Mouse (Mus musculus): Measurements from ENCODE around the gene Phtf2. TPM values are rescaled to one million over a fixed set of nuclear protein-coding genes. Genes with fewer than 3 reads are reported as not detected.
"Not testable (repeated sequence)": the region's sequence is repeated elsewhere in the genome, so short reads cannot be mapped to it uniquely, and the experiment has no call there.

Phtf2 gene
- polyA plus RNA-seq, 1 experiment from 2014 or later = 22.2 TPM

DNA sequence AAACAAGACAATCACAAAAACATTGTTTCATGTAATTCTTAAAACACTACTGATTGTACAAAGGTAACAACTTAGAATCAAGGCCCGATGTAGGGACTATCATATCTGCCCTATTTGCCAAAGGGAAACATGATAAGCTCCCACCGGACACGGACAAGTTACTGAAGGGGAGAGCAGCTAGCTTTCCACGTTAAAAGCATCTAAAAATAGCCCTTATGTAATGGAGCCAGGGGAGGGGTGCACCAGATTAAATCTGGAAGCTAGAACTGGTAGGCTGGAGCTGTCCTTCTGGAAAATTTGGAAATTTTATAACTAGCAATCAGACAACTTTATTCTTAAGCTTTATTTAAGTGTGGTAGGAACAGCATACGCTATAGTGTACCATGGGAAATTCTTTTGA, 122.2 kb downstream of the Phtf2 start:
- no peak overlapping the region for H3K4me2 ChIP-seq (replicated peaks)
- no peak for ATAC-seq (ENCODE audit: low FRiP score, low read depth)
- 87% methylated on average over 5 of the region's 5 CpGs for WGBS
- H3K4me3 ChIP-seq = no peak overlapping the region
- H3K27ac ChIP-seq (replicated peaks) = no peak overlapping the region
- no peaks in the 10 kb centered on the region for H3K9me3 ChIP-seq
- H3K9ac ChIP-seq (replicated peaks) = no peak overlapping the region
- no peaks in the 10 kb centered on the region for H3K27me3 ChIP-seq
- H3K36me3 ChIP-seq = peaks cover 16% of the 10 kb centered on the region; the same call in 1 of the 2 replicates
- no peaks in the 10 kb centered on the region for H3K4me1 ChIP-seq

DNA sequence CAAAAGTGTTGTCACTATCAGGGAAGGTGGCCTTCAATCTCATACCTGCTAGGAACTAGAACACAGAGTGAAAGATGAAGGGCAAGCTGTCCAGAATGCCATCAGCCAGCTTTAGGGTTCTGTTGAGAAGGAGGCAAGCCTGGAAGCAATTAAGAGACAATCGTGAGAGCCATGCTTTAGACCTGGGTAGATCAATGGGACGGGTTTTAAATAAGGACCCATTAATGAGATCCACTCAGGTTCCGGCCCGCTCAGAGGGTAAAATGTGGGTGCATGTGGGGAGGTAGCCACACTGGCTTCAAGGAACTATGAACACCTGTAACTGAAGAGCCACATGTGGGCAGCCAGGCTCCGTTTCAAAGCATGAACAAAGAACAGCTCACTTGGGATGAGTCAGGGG, 128.0 kb downstream of the Phtf2 start:
- H3K4me2 ChIP-seq (replicated peaks) = no peak overlapping the region
- peaks cover 30% of the 10 kb centered on the region for H3K4me1 ChIP-seq
- no peaks in the 10 kb centered on the region for H3K9me3 ChIP-seq
- no peak overlapping the region for H3K4me3 ChIP-seq
- no peak overlapping the region for H3K27ac ChIP-seq (replicated peaks)
- H3K27me3 ChIP-seq = no peaks in the 10 kb centered on the region
- 81% methylated on average over 5 of the region's 5 CpGs for WGBS
- H3K9ac ChIP-seq (replicated peaks) = no peak overlapping the region
- no peak for ATAC-seq (ENCODE audit: low FRiP score, low read depth)
- H3K36me3 ChIP-seq = peaks cover 4% of the 10 kb centered on the region; the same call in 1 of the 2 replicates

DNA sequence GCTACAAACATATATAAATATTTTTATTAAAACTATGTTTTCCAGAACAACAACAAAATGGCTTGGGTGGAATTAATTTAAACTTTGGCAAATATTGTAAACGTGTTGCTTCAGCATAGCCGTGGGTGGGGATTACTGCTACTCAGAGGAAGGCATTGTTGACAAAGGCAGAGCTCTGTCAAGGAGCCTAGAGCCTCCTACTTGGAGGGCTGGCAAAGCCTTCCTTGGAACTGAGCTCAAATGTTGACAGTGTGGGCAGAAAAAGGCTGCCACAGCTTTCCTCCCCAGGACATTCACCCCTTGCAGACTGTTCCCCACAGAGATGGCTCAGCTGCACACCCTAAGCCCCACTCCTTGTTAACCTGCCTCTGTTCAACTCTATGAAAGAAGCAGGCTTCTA, 128.8 kb downstream of the Phtf2 start:
- Histone ChIP-seq H3K9ac (replicated peaks) (no peak overlapping the region), H3K4me3 (no peak overlapping the region), H3K27me3 (no peaks in the 10 kb centered on the region), H3K4me2 (replicated peaks) (no peak overlapping the region), H3K4me1 (peaks cover 35% of the 10 kb centered on the region), H3K27ac (replicated peaks) (no peak overlapping the region), H3K36me3 (peaks cover 4% of the 10 kb centered on the region; the same call in 1 of the 2 replicates), H3K9me3 (no peaks in the 10 kb centered on the region)
- no peak for ATAC-seq (ENCODE audit: low FRiP score, low read depth)
- WGBS = 26% methylated on average over 2 of the region's 2 CpGs

DNA sequence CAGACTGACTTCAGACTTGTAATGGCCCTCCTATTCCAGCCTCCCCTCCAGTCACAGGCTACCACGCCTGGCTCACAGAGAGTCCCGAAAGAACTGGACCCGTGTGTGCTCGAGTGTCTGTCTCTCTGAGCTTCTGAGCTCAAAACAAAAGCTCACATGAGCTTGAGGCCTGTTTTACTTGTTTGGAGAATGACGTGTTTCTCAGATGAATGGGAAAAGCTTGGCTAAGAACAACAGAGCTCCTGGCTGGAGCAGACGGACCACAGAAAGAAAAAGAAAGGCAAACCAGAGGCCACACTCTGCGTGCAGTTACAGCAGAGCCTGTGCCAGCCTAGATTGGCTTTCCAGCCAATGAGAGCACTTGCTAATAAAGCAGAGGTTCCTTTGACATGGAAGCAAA, 130.2 kb downstream of the Phtf2 start:
- peaks cover 42% of the 10 kb centered on the region for H3K4me1 ChIP-seq
- peak overlapping the region; percentile 44; the same call in 1 of the 2 replicates for H3K27ac ChIP-seq (replicated peaks)
- H3K27me3 ChIP-seq = no peaks in the 10 kb centered on the region
- no peak overlapping the region for H3K4me2 ChIP-seq (replicated peaks)
- no peak overlapping the region for H3K4me3 ChIP-seq
- no peaks in the 10 kb centered on the region for H3K36me3 ChIP-seq
- peak; percentile 58; the same call in 1 of the 2 replicates for ATAC-seq (ENCODE audit: low FRiP score, low read depth)
- no peak overlapping the region for H3K9ac ChIP-seq (replicated peaks)
- 29% methylated on average over 7 of the region's 7 CpGs for WGBS
- no peaks in the 10 kb centered on the region for H3K9me3 ChIP-seq

DNA sequence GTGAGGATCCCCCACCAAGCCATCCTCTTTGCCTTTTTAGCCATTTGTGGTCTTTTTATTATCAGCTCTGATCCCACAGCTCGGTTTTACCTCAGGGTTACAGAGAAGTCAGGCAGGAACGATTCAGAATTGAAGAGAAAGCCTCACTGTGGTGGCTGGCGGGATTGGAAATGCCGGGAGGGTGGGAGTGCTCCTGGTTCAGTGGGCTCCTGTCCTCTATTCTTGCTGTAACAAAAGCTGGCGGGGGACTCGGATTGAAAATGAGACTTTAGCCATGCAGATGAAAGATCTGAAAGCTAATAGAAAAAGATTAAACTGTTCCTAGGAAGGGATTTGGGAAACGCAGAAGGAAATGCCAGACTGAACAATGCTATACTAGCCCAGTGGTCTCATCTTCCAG, 130.9 kb downstream of the Phtf2 start:
- WGBS = 19% methylated on average over 7 of the region's 7 CpGs
- Histone ChIP-seq H3K9ac (replicated peaks) (no peak overlapping the region), H3K4me1 (peaks cover 42% of the 10 kb centered on the region), H3K9me3 (no peaks in the 10 kb centered on the region), H3K27me3 (no peaks in the 10 kb centered on the region), H3K4me3 (no peak overlapping the region), H3K27ac (replicated peaks) (0 out of 2 replicates have a peak overlapping the region, but pooled peaks have one; percentile 21), H3K4me2 (replicated peaks) (no peak overlapping the region), H3K36me3 (no peaks in the 10 kb centered on the region)
- no peak for ATAC-seq (ENCODE audit: low FRiP score, low read depth)

DNA sequence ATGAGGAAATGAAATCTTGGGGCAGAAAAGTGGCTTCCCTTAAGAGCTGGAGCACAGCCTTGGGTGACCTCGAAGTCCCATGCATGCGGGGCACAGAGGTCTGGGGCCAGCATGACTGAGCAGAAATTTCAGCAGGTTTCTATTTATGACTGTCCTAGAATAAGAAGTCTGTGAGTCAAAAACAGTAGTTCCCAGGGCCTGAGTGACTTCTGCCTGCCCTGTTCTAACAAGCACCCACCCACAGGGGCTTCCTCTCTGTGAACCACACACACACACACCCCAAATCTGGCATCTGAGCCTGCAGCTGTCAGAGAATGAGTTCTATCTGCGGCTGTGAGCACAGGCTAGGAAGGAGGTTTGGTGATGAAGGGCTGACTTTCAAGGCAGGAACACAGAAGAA, 132.4 kb downstream of the Phtf2 start:
- no peak for ATAC-seq (ENCODE audit: low FRiP score, low read depth)
- Histone ChIP-seq H3K4me2 (replicated peaks) (no peak overlapping the region), H3K9ac (replicated peaks) (no peak overlapping the region), H3K36me3 (no peaks in the 10 kb centered on the region), H3K4me1 (peaks cover 42% of the 10 kb centered on the region), H3K4me3 (no peak overlapping the region), H3K27ac (replicated peaks) (no peak overlapping the region), H3K27me3 (no peaks in the 10 kb centered on the region), H3K9me3 (no peaks in the 10 kb centered on the region)
- WGBS = 83% methylated on average over 3 of the region's 3 CpGs

DNA sequence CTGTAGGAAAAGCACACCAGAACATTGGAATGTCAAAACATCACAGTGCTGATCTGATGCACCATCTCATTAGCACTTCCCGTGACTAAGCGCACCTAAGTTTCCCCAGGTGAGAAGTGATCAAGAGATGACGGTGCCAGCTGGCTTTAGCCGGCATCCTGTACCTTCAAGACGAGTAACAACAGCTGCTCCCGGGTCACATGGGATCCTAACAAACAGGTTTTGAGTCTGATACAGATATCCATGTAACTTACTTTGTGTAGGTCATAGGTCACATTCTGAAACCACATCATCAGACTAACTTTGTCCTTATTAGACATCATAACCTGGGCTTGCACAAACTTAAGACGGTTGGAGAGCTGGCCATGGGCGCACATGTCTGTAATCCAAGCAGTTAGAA, 133.1 kb downstream of the Phtf2 start:
- no peak overlapping the region for H3K4me2 ChIP-seq (replicated peaks)
- H3K4me3 ChIP-seq = no peak overlapping the region
- WGBS = 96% methylated on average over 8 of the region's 8 CpGs
- H3K4me1 ChIP-seq = peaks cover 42% of the 10 kb centered on the region
- no peak for ATAC-seq (ENCODE audit: low FRiP score, low read depth)
- H3K27ac ChIP-seq (replicated peaks) = no peak overlapping the region
- H3K27me3 ChIP-seq = no peaks in the 10 kb centered on the region
- H3K36me3 ChIP-seq = no peaks in the 10 kb centered on the region
- no peaks in the 10 kb centered on the region for H3K9me3 ChIP-seq
- no peak overlapping the region for H3K9ac ChIP-seq (replicated peaks)

DNA sequence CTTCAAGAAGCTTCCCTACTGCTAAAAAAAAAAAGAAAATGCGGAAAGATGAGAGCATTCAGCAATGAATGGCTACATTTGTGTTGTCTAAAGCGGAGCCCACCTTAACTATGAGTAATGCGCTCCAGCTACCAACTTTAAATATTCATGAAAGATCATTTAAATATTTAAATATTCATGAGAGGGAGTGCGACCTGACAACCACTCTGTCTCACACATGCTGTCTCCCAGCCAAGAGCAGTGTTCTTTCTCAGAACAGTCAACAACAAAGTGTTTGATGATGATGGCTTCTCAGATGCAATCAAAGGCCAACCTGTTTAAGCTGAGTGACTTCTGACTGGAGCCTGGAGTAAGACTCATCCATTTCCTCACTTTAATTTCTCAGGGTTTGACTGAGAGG, 133.8 kb downstream of the Phtf2 start:
- H3K36me3 ChIP-seq = no peaks in the 10 kb centered on the region
- no peak overlapping the region for H3K27ac ChIP-seq (replicated peaks)
- ATAC-seq (ENCODE audit: low FRiP score, low read depth) = peak; percentile 44
- peaks cover 37% of the 10 kb centered on the region for H3K4me1 ChIP-seq
- no peaks in the 10 kb centered on the region for H3K27me3 ChIP-seq
- no peak overlapping the region for H3K4me2 ChIP-seq (replicated peaks)
- H3K9ac ChIP-seq (replicated peaks) = no peak overlapping the region
- WGBS = 58% methylated on average over 4 of the region's 4 CpGs
- H3K4me3 ChIP-seq = no peak overlapping the region
- H3K9me3 ChIP-seq = no peaks in the 10 kb centered on the region

DNA sequence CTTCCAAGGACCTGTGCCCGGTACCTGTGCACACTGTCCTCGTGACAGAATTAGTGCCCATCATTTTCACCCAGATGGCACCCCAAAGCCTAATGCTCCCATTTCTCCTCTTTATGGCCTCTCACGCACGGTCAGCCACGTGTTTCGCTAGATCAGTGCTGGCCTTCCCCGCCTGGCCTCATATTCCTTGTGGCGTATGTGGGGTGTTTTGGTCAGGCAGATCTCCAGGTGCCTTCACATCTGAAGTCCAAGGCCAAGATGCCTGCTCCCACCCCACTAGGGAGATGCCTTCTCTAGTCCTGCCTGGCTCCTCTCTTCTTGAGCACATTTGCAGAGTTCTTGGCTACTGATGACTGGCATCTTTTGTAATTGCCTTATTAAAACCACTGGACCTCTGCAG, 140.0 kb downstream of the Phtf2 start:
- WGBS = 93% methylated on average over 8 of the region's 8 CpGs
- Histone ChIP-seq H3K27me3 (no peaks in the 10 kb centered on the region), H3K36me3 (no peaks in the 10 kb centered on the region), H3K4me1 (no peaks in the 10 kb centered on the region), H3K27ac (replicated peaks) (no peak overlapping the region), H3K9me3 (no peaks in the 10 kb centered on the region), H3K4me3 (no peak overlapping the region), H3K4me2 (replicated peaks) (no peak overlapping the region), H3K9ac (replicated peaks) (no peak overlapping the region)
- no peak for ATAC-seq (ENCODE audit: low FRiP score, low read depth)

DNA sequence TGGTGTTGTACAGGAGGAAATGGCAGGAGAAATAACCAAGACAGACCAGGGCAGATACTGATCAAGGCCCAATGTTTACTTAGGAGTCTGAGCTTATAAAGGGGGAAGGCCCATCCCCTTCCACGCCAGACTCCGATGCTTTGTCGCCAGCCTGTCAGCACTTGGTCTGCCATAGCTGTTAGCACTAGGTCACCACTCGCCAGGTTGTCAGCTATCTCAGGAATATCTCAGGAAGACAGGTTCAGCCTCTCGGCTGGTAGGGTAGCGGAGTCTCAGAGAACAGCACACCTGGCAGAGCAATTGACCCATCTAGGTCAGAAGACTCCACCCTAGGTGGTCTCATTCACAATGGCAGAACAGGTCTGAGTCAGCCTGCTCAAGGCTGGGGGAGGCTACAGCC, 140.7 kb downstream of the Phtf2 start:
- Histone ChIP-seq H3K9me3 (no peaks in the 10 kb centered on the region), H3K9ac (replicated peaks) (no peak overlapping the region), H3K4me1 (no peaks in the 10 kb centered on the region), H3K4me3 (no peak overlapping the region), H3K27ac (replicated peaks) (no peak overlapping the region), H3K27me3 (no peaks in the 10 kb centered on the region), H3K4me2 (replicated peaks) (no peak overlapping the region), H3K36me3 (no peaks in the 10 kb centered on the region)
- no peak for ATAC-seq (ENCODE audit: low FRiP score, low read depth)
- WGBS = 87% methylated on average over 6 of the region's 6 CpGs

DNA sequence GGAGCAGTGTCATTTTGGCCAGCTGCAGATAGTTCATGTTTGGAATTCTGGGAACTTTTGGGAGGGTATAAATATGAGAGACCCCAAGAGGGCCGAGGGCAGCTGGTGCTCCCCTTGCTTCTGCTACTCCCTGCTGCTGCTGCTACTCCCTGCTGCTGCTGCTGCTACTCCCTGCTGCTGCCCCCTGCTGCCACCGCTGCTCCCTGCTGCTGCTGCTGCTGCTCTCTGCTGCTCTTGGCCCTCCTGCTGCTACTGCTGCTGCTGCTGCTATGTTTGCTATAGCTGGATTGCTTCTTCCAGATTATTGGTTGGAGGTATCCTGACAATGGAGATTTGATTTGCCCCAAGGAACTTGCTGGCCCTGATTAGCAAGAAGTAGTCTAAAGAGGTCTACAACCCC, 143.1 kb downstream of the Phtf2 start:
- no peak overlapping the region for H3K4me3 ChIP-seq
- no peak overlapping the region for H3K4me2 ChIP-seq (replicated peaks)
- H3K9me3 ChIP-seq = no peaks in the 10 kb centered on the region
- no peaks in the 10 kb centered on the region for H3K27me3 ChIP-seq
- H3K4me1 ChIP-seq = no peaks in the 10 kb centered on the region
- no peaks in the 10 kb centered on the region for H3K36me3 ChIP-seq
- no peak for ATAC-seq (ENCODE audit: low FRiP score, low read depth)
- WGBS = 50% methylated on average over 2 of the region's 2 CpGs
- no peak overlapping the region for H3K27ac ChIP-seq (replicated peaks)
- H3K9ac ChIP-seq (replicated peaks) = no peak overlapping the region

DNA sequence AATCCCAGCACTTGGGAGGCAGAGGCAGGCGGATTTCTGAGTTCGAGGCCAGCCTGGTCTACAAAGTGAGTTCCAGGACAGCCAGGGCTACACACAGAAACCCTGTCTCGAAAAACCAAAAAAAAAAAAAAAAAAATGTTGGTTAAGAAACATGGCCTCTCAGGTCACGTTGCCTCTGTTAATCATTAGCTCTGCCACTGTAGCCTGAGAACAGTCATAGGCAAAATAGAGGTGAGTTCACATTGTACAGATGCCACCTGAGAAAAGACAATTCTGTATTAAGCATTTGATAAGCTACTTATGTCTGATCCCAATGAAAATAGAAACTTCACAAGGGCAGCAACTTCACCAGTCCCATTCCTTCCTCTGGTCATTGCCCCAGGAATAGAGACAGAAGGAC, 158.7 kb downstream of the Phtf2 start:
- not testable (repeated sequence) for H3K4me1 ChIP-seq; H3K9ac ChIP-seq (replicated peaks); H3K36me3 ChIP-seq; H3K9me3 ChIP-seq; H3K4me3 ChIP-seq; H3K27me3 ChIP-seq; H3K27ac ChIP-seq (replicated peaks); H3K4me2 ChIP-seq (replicated peaks); ATAC-seq (ENCODE audit: low FRiP score, low read depth)
- WGBS = 88% methylated on average over 4 of the region's 4 CpGs

DNA sequence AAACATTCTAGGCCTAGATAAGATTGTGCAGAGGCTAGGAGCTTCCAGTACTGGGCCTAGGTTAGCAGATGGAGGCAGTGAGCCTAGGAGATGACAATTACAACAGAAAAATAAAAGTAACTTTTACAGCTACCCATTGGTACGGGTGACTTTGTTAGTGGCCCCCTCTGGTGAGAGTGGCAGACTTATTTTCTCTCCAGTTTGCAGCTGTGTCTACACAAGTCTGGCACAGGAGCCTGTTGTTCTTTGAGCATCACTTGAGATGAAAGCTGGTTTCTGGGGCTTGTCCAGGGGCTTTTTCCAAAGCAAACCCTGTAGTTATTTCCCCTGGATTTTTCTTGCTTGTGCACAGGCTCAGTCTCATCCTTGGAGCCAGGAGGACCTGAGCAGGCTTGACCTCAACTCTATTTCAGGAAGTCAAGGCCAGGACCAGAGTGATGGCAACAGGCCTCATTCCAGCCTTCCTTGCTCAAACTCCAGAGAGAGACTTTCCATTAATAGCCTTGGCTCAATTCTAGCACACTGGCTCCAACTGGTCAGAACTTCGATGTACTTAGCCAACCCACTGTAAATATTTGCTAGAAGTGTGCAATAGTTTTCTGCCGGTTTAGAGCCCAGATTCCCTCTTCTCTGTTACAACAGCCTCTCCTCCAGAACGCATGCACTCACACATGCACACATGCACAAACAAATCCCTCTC, 161.6 kb downstream of the Phtf2 start:
- Histone ChIP-seq H3K27me3 (no peaks in the 10 kb centered on the region), H3K27ac (replicated peaks) (no peak overlapping the region), H3K4me2 (replicated peaks) (no peak overlapping the region), H3K4me3 (no peak overlapping the region), H3K9me3 (no peaks in the 10 kb centered on the region), H3K36me3 (no peaks in the 10 kb centered on the region), H3K4me1 (no peaks in the 10 kb centered on the region), H3K9ac (replicated peaks) (no peak overlapping the region)
- 89% methylated on average over 4 of the region's 4 CpGs for WGBS
- ATAC-seq (ENCODE audit: low FRiP score, low read depth) = no peak
